Mouse (Mus musculus) heart, embryonic 13.5 days (tissue): ENCODE data around the gene Gm39566. TPM values are rescaled to one million over a fixed set of nuclear protein-coding genes. Genes with fewer than 3 reads are reported as not detected.

ENCODE experiments used
- ATAC-seq: fragments of 200-750 bp; cut with Nextera tagmentation; 2 replicates; pipeline ENCODE4 v1.8.0; 2017; ENCODE audit warnings: moderate TSS enrichment; ENCODE audit not compliant: insufficient number of reproducible peaks, low FRiP score, low TSS enrichment; ENCODE audit errors: extremely low read depth
- H3K27ac ChIP-seq: fragments of 300-500 bp; sonication (generic); replicated peaks from 2 replicates; pipeline ENCODE4 v1.5.1; 2015; ENCODE audit warnings: moderate library complexity, mild to moderate bottlenecking, inconsistent platforms
- H3K27me3 ChIP-seq: fragments of 300-500 bp; sonication (generic); replicated peaks from 2 replicates; pipeline ENCODE4 v1.6.1; 2015; ENCODE audit warnings: mild to moderate bottlenecking, inconsistent platforms
- H3K36me3 ChIP-seq: fragments of 300-500 bp; sonication (generic); 2 replicates; pipeline ENCODE4 v1.6.1; 2015; ENCODE audit warnings: mild to moderate bottlenecking, inconsistent platforms
- H3K4me1 ChIP-seq: fragments of 300-500 bp; sonication (generic); 2 replicates; pipeline ENCODE4 v1.6.1; 2015; ENCODE audit warnings: inconsistent platforms
- H3K4me2 ChIP-seq: fragments of 300-500 bp; sonication (generic); 2 replicates; pipeline ENCODE4 v1.6.1; 2015; ENCODE audit warnings: inconsistent platforms, mild to moderate bottlenecking, moderate library complexity
- H3K4me3 ChIP-seq: fragments of 300-500 bp; sonication (generic); 2 replicates; pipeline ENCODE4 v1.5.1; 2015; ENCODE audit warnings: moderate library complexity, mild to moderate bottlenecking, inconsistent platforms
- H3K9ac ChIP-seq: fragments of 300-500 bp; sonication (generic); 2 replicates; pipeline ENCODE4 v1.6.1; 2015; ENCODE audit warnings: inconsistent platforms, mild to moderate bottlenecking, moderate library complexity
- H3K9me3 ChIP-seq: fragments of 300-500 bp; sonication (generic); 2 replicates; pipeline ENCODE4 v1.6.1; 2016; ENCODE audit warnings: inconsistent platforms
- WGBS: fragments of 180-500 bp; shearing (Covaris S2); methylation state at CpG from one replicate; pipeline ENCODE4 v1.1.7; 2015; ENCODE audit warnings: mixed read lengths; 5-methylcytosine and 5-hydroxymethylcytosine counted together
- polyA plus RNA-seq: library from polyadenylated mRNA; unstranded; fragments of >200 nt; fragmentation: Nextera tagmentation; extraction: Ambion mirVana; gene quantifications from 2 replicates; pipeline ENCODE4 v1.2.1, GENCODE M21; 2015

Gm39566 gene
- polyA plus RNA-seq, 1 experiment from 2014 or later: not detected

- H3K36me3 ChIP-seq: peaks cover 39% of the 10 kb centered on the region
- no peak overlapping the region for H3K27ac ChIP-seq
- peaks cover 19% of the 10 kb centered on the region for H3K27me3 ChIP-seq
- H3K9me3 ChIP-seq: no peaks in the 10 kb centered on the region
- WGBS: 77% methylated on average over 5 of the region's 5 CpGs
- peaks cover 6% of the 10 kb centered on the region for H3K4me1 ChIP-seq
- H3K4me2 ChIP-seq: no peak overlapping the region
- H3K9ac ChIP-seq: no peak overlapping the region
- no peak overlapping the region for H3K4me3 ChIP-seq
- ATAC-seq: no peak
Observed at GRCm38 (mm10) chr11:69828832-69829231, 13.7 kb upstream of the Gm39566 start.

DNA sequence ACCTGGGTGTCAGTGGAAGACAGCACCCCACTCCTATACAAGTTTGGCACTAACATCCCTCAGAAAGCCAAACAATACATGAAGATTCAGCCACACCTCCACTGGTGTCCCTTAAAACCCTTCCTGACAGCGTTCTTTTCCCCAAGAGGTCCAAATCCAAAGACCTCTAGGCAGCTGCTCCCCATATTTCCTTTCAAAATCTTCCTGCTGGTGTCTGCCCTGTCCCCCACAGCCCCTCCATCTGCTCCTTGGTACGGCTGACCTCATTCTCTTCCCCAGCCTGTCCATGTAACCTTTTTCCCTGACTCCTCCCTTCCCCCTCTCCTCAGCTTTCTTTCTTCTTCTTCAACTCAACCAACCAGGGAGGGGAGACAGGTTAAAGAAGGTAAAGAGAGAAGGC is 8.4 kb upstream of the Gm39566 start:
- no peak overlapping the region for H3K4me2 ChIP-seq
- no peak overlapping the region for H3K9ac ChIP-seq
- no peaks in the 10 kb centered on the region for H3K4me1 ChIP-seq
- H3K9me3 ChIP-seq: no peaks in the 10 kb centered on the region
- ATAC-seq: no peak
- H3K36me3 ChIP-seq: peaks cover 31% of the 10 kb centered on the region
- WGBS: 57% methylated on average over 2 of the region's 2 CpGs
- no peak overlapping the region for H3K4me3 ChIP-seq
- H3K27me3 ChIP-seq: no peaks in the 10 kb centered on the region; the same call in 1 of the 2 replicates
- H3K27ac ChIP-seq: no peak overlapping the region

GRCm38 (mm10) chr11:69822080-69822479 is 7.0 kb upstream of the Gm39566 start, which contains the start of gene Spem1:
Spem1 (minus strand) TSS chr11:69822180.
- WGBS: 73% methylated on average over 3 of the region's 3 CpGs
- H3K4me3 ChIP-seq: no peak within 1 kb of the TSS
- H3K27me3 ChIP-seq: no peaks in the 10 kb centered on the region; the same call in 1 of the 2 replicates
- ATAC-seq: no peak
- H3K9ac ChIP-seq: no peak within 1 kb of the TSS
- H3K4me1 ChIP-seq: no peaks in the 10 kb centered on the region
- H3K4me2 ChIP-seq: no peak within 1 kb of the TSS
- peaks cover 18% of the 10 kb centered on the region for H3K36me3 ChIP-seq
- H3K27ac ChIP-seq: no peak within 1 kb of the TSS
- 0 out of 2 replicates have a peak, but pooled peaks cover 8% of the 10 kb centered on the region for H3K9me3 ChIP-seq

DNA sequence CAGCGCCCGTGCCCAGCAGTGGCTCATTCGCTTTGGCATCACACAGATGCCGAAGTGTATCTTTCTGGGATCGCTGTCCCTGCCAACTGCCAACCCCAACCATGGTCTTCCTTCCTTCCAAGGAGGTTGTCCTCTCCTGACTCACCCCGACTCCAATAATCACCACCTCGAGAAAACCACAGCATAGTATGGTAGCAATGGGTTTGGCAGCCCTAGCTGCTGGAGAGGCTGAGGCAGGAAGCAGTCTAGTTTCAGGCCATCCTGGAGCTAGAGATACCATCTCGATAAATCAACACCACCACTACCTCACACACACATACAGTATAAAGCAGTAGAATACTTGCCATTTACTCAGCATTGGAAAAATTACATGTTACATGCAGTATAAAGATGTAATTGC is 3.8 kb upstream of the Gm39566 start:
- ATAC-seq: no peak
- 77% methylated on average over 8 of the region's 8 CpGs for WGBS
- Histone ChIP-seq H3K27me3 (no peaks in the 10 kb centered on the region; the same call in 1 of the 2 replicates), H3K4me1 (no peaks in the 10 kb centered on the region), H3K4me3 (no peak overlapping the region), H3K9ac (no peak overlapping the region), H3K27ac (no peak overlapping the region), H3K36me3 (no peaks in the 10 kb centered on the region), H3K9me3 (0 out of 2 replicates have a peak, but pooled peaks cover 8% of the 10 kb centered on the region), H3K4me2 (no peak overlapping the region)

DNA sequence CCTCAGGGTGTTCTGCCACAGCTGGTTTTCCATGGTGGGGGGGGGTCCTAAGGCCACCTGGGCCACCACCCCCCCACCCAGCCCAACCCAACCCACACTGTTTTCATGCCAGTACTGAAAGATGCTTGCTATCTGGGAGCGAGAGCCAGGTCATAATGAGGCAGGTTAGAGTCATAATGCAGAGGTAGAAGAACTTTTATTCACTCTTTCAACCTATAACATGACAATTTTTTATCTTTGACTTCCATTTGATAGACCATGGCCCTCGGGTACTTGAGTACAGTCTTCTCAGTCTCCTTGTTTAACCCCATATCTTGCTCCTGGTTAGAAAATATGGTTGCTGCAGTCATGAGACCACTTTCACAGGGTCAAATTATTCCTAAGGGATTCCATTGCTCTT is 3.3 kb upstream of the Gm39566 start, which contains the start of gene Spem2:
Gene Spem2 (minus strand): TSS at position 101 of the 400 bp plus-strand sequence.
- Histone ChIP-seq H3K27me3 (no peaks in the 10 kb centered on the region; the same call in 1 of the 2 replicates), H3K27ac (no peak within 1 kb of the TSS), H3K9me3 (0 out of 2 replicates have a peak, but pooled peaks cover 8% of the 10 kb centered on the region), H3K4me1 (no peaks in the 10 kb centered on the region), H3K36me3 (no peaks in the 10 kb centered on the region), H3K4me2 (no peak within 1 kb of the TSS), H3K9ac (no peak within 1 kb of the TSS), H3K4me3 (no peak within 1 kb of the TSS)
- no peak for ATAC-seq
- WGBS: 65% methylated on average over 2 of the region's 2 CpGs

DNA sequence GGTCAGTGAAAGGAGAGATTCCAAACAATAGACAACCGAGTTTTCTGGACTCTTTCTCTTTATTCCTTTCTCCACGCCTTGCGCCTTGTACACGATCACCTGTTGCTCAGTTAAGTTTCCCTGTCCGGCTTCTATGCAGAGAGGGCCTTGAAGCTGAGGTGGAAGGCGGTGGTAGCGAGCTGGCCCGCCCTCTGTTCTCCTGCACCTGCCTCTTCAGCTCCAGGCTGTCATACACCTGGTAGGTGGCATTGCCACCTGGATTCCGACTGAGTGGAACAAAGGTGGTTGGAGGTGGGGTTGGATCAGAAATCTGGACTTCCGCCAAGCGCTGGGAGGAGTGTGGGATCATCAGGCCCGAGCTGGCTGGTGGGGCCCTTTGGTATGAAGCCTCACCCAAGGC is 1.4 kb upstream of the Gm39566 start:
- H3K9me3 ChIP-seq: 0 out of 2 replicates have a peak, but pooled peaks cover 8% of the 10 kb centered on the region
- no peak for ATAC-seq
- 89% methylated on average over 12 of the region's 12 CpGs for WGBS
- no peaks in the 10 kb centered on the region for H3K4me1 ChIP-seq
- H3K4me2 ChIP-seq: no peak overlapping the region
- H3K9ac ChIP-seq: no peak overlapping the region
- no peak overlapping the region for H3K27ac ChIP-seq
- H3K36me3 ChIP-seq: no peaks in the 10 kb centered on the region
- H3K4me3 ChIP-seq: no peak overlapping the region
- no peaks in the 10 kb centered on the region for H3K27me3 ChIP-seq

GRCm38 (mm10) chr11:69810280-69810679 is 4.8 kb downstream of the Gm39566 start:
- peaks cover 5% of the 10 kb centered on the region; the same call in 1 of the 2 replicates for H3K9me3 ChIP-seq
- peaks cover 2% of the 10 kb centered on the region; the same call in 1 of the 2 replicates for H3K4me1 ChIP-seq
- no peak overlapping the region for H3K4me2 ChIP-seq
- no peaks in the 10 kb centered on the region for H3K36me3 ChIP-seq
- no peak overlapping the region for H3K9ac ChIP-seq
- H3K4me3 ChIP-seq: no peak overlapping the region
- no peak for ATAC-seq
- H3K27me3 ChIP-seq: peaks cover 31% of the 10 kb centered on the region
- H3K27ac ChIP-seq: no peak overlapping the region

DNA sequence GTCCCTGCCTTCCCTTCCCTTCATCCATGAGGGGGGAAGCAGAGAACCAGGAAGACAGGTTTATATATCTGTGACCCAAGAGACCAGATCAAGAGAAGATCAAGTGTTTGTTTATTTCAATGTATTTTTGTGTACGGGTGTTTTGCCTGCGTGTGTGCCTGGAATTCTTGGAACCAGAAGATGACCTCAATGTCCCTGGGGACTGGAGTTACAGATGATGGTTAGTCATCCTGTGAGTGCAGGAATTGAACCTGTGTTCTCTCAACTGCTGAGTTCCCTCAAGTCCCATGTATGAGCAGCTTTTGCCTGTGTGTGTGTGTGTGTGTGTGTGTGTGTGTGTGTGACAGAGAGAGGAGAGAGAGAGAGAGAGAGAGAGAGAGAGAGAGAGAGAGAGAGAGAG is 7.5 kb downstream of the Gm39566 start:
- Histone ChIP-seq H3K36me3 (no peaks in the 10 kb centered on the region), H3K27me3 (peaks cover 54% of the 10 kb centered on the region), H3K27ac (no peak overlapping the region), H3K4me3 (no peak overlapping the region), H3K4me1 (peaks cover 27% of the 10 kb centered on the region), H3K4me2 (no peak overlapping the region), H3K9me3 (peaks cover 5% of the 10 kb centered on the region; the same call in 1 of the 2 replicates), H3K9ac (no peak overlapping the region)
- no peak for ATAC-seq
- WGBS: 71% methylated on average over 2 of the region's 2 CpGs

GRCm38 (mm10) chr11:69806378-69806777 is 8.7 kb downstream of the Gm39566 start:
- ATAC-seq: no peak
- H3K4me1 ChIP-seq: peaks cover 40% of the 10 kb centered on the region
- H3K9me3 ChIP-seq: peaks cover 5% of the 10 kb centered on the region; the same call in 1 of the 2 replicates

GRCm38 (mm10) chr11:69804972-69805909 is 9.9 kb downstream of the Gm39566 start, which contains the start of gene Tmem102:
Tmem102 (minus strand) TSS chr11:69805624.
- peaks cover 5% of the 10 kb centered on the region; the same call in 1 of the 2 replicates for H3K9me3 ChIP-seq
- H3K4me1 ChIP-seq: peaks cover 51% of the 10 kb centered on the region
- WGBS: 11% methylated on average over 29 of the region's 29 CpGs
- H3K27ac ChIP-seq: no peak within 1 kb of the TSS
- peak within 1 kb of the TSS; percentile 67 for H3K4me3 ChIP-seq
- no peaks in the 10 kb centered on the region for H3K36me3 ChIP-seq
- ATAC-seq: no peak
- peaks cover 70% of the 10 kb centered on the region for H3K27me3 ChIP-seq
- H3K9ac ChIP-seq: peak within 1 kb of the TSS; percentile 65
- H3K4me2 ChIP-seq: peak within 1 kb of the TSS; percentile 82

More at GRCm38 (mm10) chr11:69806378-69806777, 8.7 kb downstream of the Gm39566 start:
- Histone ChIP-seq H3K4me3 (no peak overlapping the region), H3K36me3 (no peaks in the 10 kb centered on the region), H3K4me2 (no peak overlapping the region), H3K27me3 (peaks cover 66% of the 10 kb centered on the region), H3K9ac (no peak overlapping the region), H3K27ac (no peak overlapping the region)
- 72% methylated on average over 4 of the region's 4 CpGs for WGBS

- H3K36me3 ChIP-seq: no peaks in the 10 kb centered on the region
- WGBS: 7% methylated on average over 12 of the region's 12 CpGs
- no peak overlapping the region for H3K27ac ChIP-seq
- H3K4me3 ChIP-seq: peak overlapping the region; percentile 67
- ATAC-seq: no peak
- peaks cover 73% of the 10 kb centered on the region for H3K27me3 ChIP-seq
- peaks cover 5% of the 10 kb centered on the region; the same call in 1 of the 2 replicates for H3K9me3 ChIP-seq
- H3K9ac ChIP-seq: peak overlapping the region; percentile 65; the same call in 1 of the 2 replicates
- H3K4me1 ChIP-seq: peaks cover 57% of the 10 kb centered on the region
- H3K4me2 ChIP-seq: peak overlapping the region; percentile 82
Observed at GRCm38 (mm10) chr11:69804652-69804940, 10.5 kb downstream of the Gm39566 start.
